Mouse (Mus musculus) brain, embryonic 14.5 days (tissue): Measurements from ENCODE around the gene Eef1e1.

ENCODE experiments used
- CTCF ChIP-seq: fragments of 200-500 bp; IDR thresholded peaks from 2 replicates; pipeline ENCODE4 v1.5.1; 2012; ENCODE audit warnings: inconsistent platforms, mild to moderate bottlenecking, moderate library complexity, borderline replicate concordance; ENCODE audit not compliant: insufficient read depth, insufficient read length; ENCODE audit errors: extremely low read depth
- POLR2A ChIP-seq: fragments of 200-500 bp; IDR thresholded peaks from 2 replicates; pipeline ENCODE4 v1.6.1; 2012; ENCODE audit warnings: mild to moderate bottlenecking, inconsistent platforms, borderline replicate concordance; ENCODE audit not compliant: poor library complexity, insufficient read depth, insufficient read length, severe bottlenecking; ENCODE audit errors: extremely low read depth

- no peak for TF ChIP-seq POLR2A
- TF ChIP-seq CTCF = no peak
These were observed 20.2 kb downstream of the Eef1e1 start for GRCm38 (mm10) chr13:38638694-38639093.
